Mouse (Mus musculus) liver, embryonic 13.5 days (tissue): ENCODE measurements around the gene Psmb4. TPM values are rescaled to one million over a fixed set of nuclear protein-coding genes. Genes with fewer than 3 reads are reported as not detected.
"Not testable (repeated sequence)": the region's sequence is repeated elsewhere in the genome, so short reads cannot be mapped to it uniquely, and the experiment has no call there.

Experiments
- ATAC-seq: fragments of 200-750 bp; cut with Nextera tagmentation; 2 replicates; pipeline ENCODE4 v1.8.0; 2017; ENCODE audit warnings: low read depth, mild to moderate bottlenecking, moderate number of reproducible peaks, moderate library complexity
- DNase-seq: peaks from one replicate; pipeline ENCODE4 v3.0.0; 2022
- H3K27ac ChIP-seq: fragments of 300-500 bp; sonication (generic); 2 replicates; pipeline ENCODE4 v1.5.1; 2015; ENCODE audit warnings: moderate library complexity, mild to moderate bottlenecking, inconsistent platforms
- H3K27me3 ChIP-seq: fragments of 300-500 bp; sonication (generic); 2 replicates; pipeline ENCODE4 v1.6.1; 2015; ENCODE audit warnings: mild to moderate bottlenecking, inconsistent platforms
- H3K36me3 ChIP-seq: fragments of 300-500 bp; sonication (generic); 2 replicates; pipeline ENCODE4 v1.6.1; 2015; ENCODE audit warnings: mild to moderate bottlenecking, inconsistent platforms
- H3K4me1 ChIP-seq: fragments of 300-500 bp; sonication (generic); replicated peaks from 2 replicates; pipeline ENCODE4 v1.6.1; 2015; ENCODE audit warnings: inconsistent platforms
- H3K4me2 ChIP-seq: fragments of 300-500 bp; sonication (generic); 2 replicates; pipeline ENCODE4 v1.6.1; 2015; ENCODE audit warnings: inconsistent platforms, mild to moderate bottlenecking, moderate library complexity
- H3K4me3 ChIP-seq: fragments of 300-500 bp; sonication (generic); replicated peaks from 2 replicates; pipeline ENCODE4 v1.5.1; 2015; ENCODE audit warnings: mild to moderate bottlenecking, inconsistent platforms
- H3K9ac ChIP-seq: fragments of 300-500 bp; sonication (generic); 2 replicates; pipeline ENCODE4 v1.6.1; 2015; ENCODE audit warnings: mild to moderate bottlenecking, inconsistent platforms
- H3K9me3 ChIP-seq: fragments of 300-500 bp; sonication (generic); replicated peaks from 2 replicates; pipeline ENCODE4 v1.6.1; 2016; ENCODE audit warnings: inconsistent platforms
- WGBS: fragments of 180-500 bp; shearing (Covaris S2); methylation state at CpG from one replicate; pipeline ENCODE4 v1.1.7; 2015; ENCODE audit not compliant: insufficient replicate concordance; 5-methylcytosine and 5-hydroxymethylcytosine counted together
- polyA plus RNA-seq: library from polyadenylated mRNA; unstranded; fragments of >200 nt; fragmentation: Nextera tagmentation; extraction: Ambion mirVana; gene quantifications from 2 replicates; pipeline ENCODE4 v1.2.1, GENCODE M21; 2015

The Psmb4 gene
- polyA plus RNA-seq: 201 and 214 TPM in 2 replicates

- H3K4me2 ChIP-seq: peak within 1 kb of the TSS; percentile 90
- H3K9me3 ChIP-seq: no peaks in the 10 kb centered on the region
- DNase-seq: peak; percentile 78
- peak; percentile 85 for ATAC-seq
- no peaks in the 10 kb centered on the region for H3K27me3 ChIP-seq
- H3K36me3 ChIP-seq: peaks cover 41% of the 10 kb centered on the region
- under 1% methylated on average over 61 of the region's 61 CpGs for WGBS
- H3K4me3 ChIP-seq: peak within 1 kb of the TSS; percentile 96
- peak within 1 kb of the TSS; percentile 94 for H3K9ac ChIP-seq
- H3K4me1 ChIP-seq: peaks cover 27% of the 10 kb centered on the region
- H3K27ac ChIP-seq: peak within 1 kb of the TSS; percentile 78
Observed at GRCm38 (mm10) chr3:94886316-94887224, at the start of gene Psmb4. TSS of gene Psmb4 (minus strand) at chr3:94886961.

GRCm38 (mm10) chr3:94936147-94936546 is 49.4 kb upstream of the Psmb4 start:
- not testable (repeated sequence) for H3K9me3 ChIP-seq, H3K9ac ChIP-seq, H3K4me3 ChIP-seq, H3K27me3 ChIP-seq, DNase-seq
- Histone ChIP-seq H3K4me2 (peak overlapping the region; percentile 33; the same call in 1 of the 2 replicates), H3K27ac (peak overlapping the region; percentile 29), H3K36me3 (0 out of 2 replicates have a peak, but pooled peaks cover 11% of the 10 kb centered on the region), H3K4me1 (peaks cover 51% of the 10 kb centered on the region)
- 40% methylated on average over 5 of the region's 5 CpGs for WGBS
- ATAC-seq: 0 out of 2 replicates have a peak, but pooled peaks have one; percentile 15

DNA sequence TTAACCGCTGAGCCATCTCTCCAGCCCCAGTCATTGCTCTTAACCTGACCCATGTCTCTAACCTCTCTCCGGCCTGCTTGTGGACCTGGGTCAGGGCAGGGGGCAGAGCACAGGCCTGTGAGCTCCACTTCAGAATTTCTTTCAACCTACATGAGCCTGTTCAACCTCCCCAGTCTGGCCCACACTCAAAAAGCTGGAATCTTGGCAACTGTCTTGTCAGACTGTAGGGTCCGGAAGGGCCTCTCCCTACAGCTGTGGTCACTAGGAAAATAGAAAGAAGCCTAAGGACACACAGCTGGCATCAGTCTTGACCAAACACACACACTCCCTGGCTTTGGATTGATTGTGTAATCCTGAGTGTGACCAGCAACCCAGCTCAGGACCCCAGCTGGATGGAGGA is 48.6 kb upstream of the Psmb4 start:
- H3K4me1 ChIP-seq: peaks cover 59% of the 10 kb centered on the region
- not testable (repeated sequence) for ATAC-seq, DNase-seq, H3K9me3 ChIP-seq, H3K4me3 ChIP-seq, H3K27me3 ChIP-seq, H3K9ac ChIP-seq
- peak overlapping the region; percentile 33 for H3K4me2 ChIP-seq
- 0 out of 2 replicates have a peak, but pooled peaks cover 11% of the 10 kb centered on the region for H3K36me3 ChIP-seq
- H3K27ac ChIP-seq: peak overlapping the region; percentile 29; the same call in 1 of the 2 replicates
- 79% methylated on average over 3 of the region's 3 CpGs for WGBS

GRCm38 (mm10) chr3:94934564-94934963 is 47.8 kb upstream of the Psmb4 start:
- not testable (repeated sequence) for H3K4me3 ChIP-seq
- H3K4me2 ChIP-seq: peak overlapping the region; percentile 33
- 12% methylated on average over 3 of the region's 3 CpGs for WGBS

DNA sequence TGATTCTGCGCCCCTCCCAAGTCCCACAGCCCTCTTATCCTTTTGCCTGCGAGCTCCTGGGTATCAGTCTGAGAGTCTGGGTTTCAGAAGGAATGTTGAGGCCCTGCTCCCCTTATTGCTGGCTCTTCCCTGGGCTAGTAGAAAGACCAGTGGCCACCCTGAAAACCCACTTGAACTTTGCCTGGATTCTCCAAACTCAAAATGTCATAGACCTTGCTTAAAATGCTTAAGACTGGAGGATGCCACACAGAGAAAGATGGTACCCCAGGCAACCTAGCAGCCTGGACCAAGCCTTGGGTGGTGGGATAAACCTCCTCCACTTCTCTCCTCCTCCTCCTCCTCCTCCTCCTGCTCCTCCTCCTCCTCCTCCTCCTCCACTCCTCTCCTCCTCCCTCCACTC is 46.8 kb upstream of the Psmb4 start:
- Histone ChIP-seq H3K4me1 (peaks cover 63% of the 10 kb centered on the region), H3K4me2 (peak overlapping the region; percentile 71), H3K36me3 (0 out of 2 replicates have a peak, but pooled peaks cover 10% of the 10 kb centered on the region), H3K9ac (0 out of 2 replicates have a peak overlapping the region, but pooled peaks have one; percentile 65), H3K4me3 (peak overlapping the region; percentile 56), H3K27ac (peak overlapping the region; percentile 82)
- H3K27me3 ChIP-seq, ATAC-seq, H3K9me3 ChIP-seq, DNase-seq: not testable (repeated sequence)
- no CpG with 5 or more reads among the region's 2 CpGs for WGBS

More at GRCm38 (mm10) chr3:94934564-94934963, 47.8 kb upstream of the Psmb4 start:
- not testable (repeated sequence) for H3K9me3 ChIP-seq, DNase-seq, H3K9ac ChIP-seq, H3K27me3 ChIP-seq
- Histone ChIP-seq H3K36me3 (0 out of 2 replicates have a peak, but pooled peaks cover 11% of the 10 kb centered on the region), H3K27ac (peak overlapping the region; percentile 55; the same call in 1 of the 2 replicates), H3K4me1 (peaks cover 63% of the 10 kb centered on the region)
- 0 out of 2 replicates have a peak, but pooled peaks have one; percentile 2 for ATAC-seq

- peak within 1 kb of the TSS; percentile 82 for H3K27ac ChIP-seq
- peak within 1 kb of the TSS; percentile 71 for H3K4me2 ChIP-seq
- DNase-seq: peak; percentile 75
- H3K9me3 ChIP-seq: no peaks in the 10 kb centered on the region
- 6% methylated on average over 16 of the region's 16 CpGs for WGBS
- H3K27me3 ChIP-seq: no peaks in the 10 kb centered on the region
- H3K4me1 ChIP-seq: peaks cover 63% of the 10 kb centered on the region
- ATAC-seq: peak; percentile 84
- 0 out of 2 replicates have a peak, but pooled peaks cover 4% of the 10 kb centered on the region for H3K36me3 ChIP-seq
- peak within 1 kb of the TSS; percentile 65 for H3K9ac ChIP-seq
- H3K4me3 ChIP-seq: peak within 1 kb of the TSS; percentile 56
Observed at GRCm38 (mm10) chr3:94932809-94933564, 46.2 kb upstream of the Psmb4 start, which contains the start of gene Selenbp1. TSS of gene Selenbp1 (plus strand) at chr3:94933056.

- not testable (repeated sequence) for H3K4me3 ChIP-seq, DNase-seq, H3K36me3 ChIP-seq, H3K27me3 ChIP-seq, ATAC-seq, H3K9me3 ChIP-seq
- H3K4me1 ChIP-seq: peaks cover 69% of the 10 kb centered on the region
- WGBS: 46% methylated on average over 2 of the region's 2 CpGs
- peak overlapping the region; percentile 65 for H3K9ac ChIP-seq
- peak overlapping the region; percentile 82 for H3K27ac ChIP-seq
- H3K4me2 ChIP-seq: peak overlapping the region; percentile 71; the same call in 1 of the 2 replicates
Observed at GRCm38 (mm10) chr3:94932279-94932678, 45.5 kb upstream of the Psmb4 start.

GRCm38 (mm10) chr3:94931427-94932082 is 44.8 kb upstream of the Psmb4 start:
- 0 out of 2 replicates have a peak overlapping the region, but pooled peaks have one; percentile 13 for H3K9ac ChIP-seq
- H3K4me3 ChIP-seq, DNase-seq, H3K27me3 ChIP-seq, H3K9me3 ChIP-seq, H3K36me3 ChIP-seq: not testable (repeated sequence)
- ATAC-seq: peak; percentile 49
- WGBS: 35% methylated on average over 10 of the region's 10 CpGs
- H3K4me1 ChIP-seq: peaks cover 75% of the 10 kb centered on the region
- 0 out of 2 replicates have a peak overlapping the region, but pooled peaks have one; percentile 4 for H3K4me2 ChIP-seq
- H3K27ac ChIP-seq: peak overlapping the region; percentile 82

DNA sequence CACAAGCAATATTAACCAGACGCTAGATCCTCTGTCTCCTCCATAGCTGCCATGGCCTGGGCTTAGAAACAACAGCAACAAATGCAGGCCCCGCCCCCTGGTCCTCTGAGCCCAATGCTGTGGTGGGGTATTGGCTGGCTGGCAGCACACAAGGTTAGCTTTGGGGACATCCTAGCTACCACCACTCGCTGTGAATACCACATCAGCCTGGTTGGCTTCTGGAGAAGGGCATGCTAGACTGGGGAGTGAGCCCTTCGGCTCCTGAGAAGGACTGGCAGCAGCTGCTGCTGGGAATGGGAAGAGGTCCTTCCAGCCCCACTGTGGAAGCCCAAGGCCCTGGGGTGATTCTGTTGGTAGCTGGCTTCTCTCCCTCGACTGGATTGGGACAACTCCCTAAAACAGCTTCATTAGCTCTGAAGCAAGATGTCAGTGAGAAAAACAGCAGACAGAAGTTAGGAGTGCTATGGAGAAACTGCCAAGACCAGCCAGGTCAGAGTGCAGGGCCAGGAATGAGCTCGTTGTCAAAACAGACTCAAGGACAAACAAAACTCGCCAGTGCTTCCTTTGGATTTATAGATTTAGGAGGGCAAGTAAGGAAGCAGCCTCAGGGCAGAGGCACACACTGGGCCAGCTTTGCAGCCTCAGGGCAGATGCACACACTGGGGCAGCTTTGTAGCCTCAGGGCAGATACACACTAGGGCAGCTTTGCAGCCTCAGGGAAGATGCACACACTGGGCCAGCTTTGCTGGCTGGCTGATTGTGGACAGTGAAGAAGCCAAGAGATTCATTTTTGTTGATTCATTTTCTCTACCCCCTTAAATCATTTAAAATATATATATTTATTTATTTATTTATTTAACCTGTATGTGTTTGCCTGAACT is 43.9 kb upstream of the Psmb4 start:
- not testable (repeated sequence) for H3K4me2 ChIP-seq, H3K9ac ChIP-seq, ATAC-seq, DNase-seq, H3K27me3 ChIP-seq, H3K9me3 ChIP-seq, H3K4me3 ChIP-seq, H3K36me3 ChIP-seq
- Histone ChIP-seq H3K27ac (peak overlapping the region; percentile 60), H3K4me1 (peaks cover 75% of the 10 kb centered on the region)
- 61% methylated on average over 7 of the region's 7 CpGs for WGBS

DNA sequence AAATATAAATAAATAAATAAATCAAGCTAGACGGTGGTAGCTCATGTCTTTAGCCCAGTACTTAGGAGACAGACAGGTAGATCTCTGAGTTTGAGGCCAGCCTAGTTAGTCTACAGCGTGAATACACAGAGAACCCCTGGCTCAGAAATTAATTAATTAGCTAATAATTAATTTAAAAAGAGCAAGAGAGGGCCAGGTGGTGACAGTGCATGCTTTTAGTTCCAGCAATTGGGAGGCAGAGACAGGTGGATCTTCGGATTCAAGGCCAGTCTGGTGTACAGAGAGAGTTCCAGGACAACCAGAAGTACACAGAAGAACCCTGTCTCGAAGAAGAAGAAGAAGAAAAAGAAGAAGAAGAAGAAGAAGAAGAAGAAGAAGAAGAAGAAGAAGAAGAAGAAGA is 42.2 kb upstream of the Psmb4 start:
- peaks cover 76% of the 10 kb centered on the region for H3K4me1 ChIP-seq
- 78% methylated on average over 4 of the region's 4 CpGs for WGBS

More for the DNA sequence above, 42.2 kb upstream of the Psmb4 start:
- not testable (repeated sequence) for H3K27ac ChIP-seq, ATAC-seq, H3K4me3 ChIP-seq, H3K4me2 ChIP-seq, H3K36me3 ChIP-seq, H3K27me3 ChIP-seq, H3K9me3 ChIP-seq, DNase-seq, H3K9ac ChIP-seq
